Mouse (Mus musculus): ENCODE results near the gene Aurka.

Aurka gene

DNA sequence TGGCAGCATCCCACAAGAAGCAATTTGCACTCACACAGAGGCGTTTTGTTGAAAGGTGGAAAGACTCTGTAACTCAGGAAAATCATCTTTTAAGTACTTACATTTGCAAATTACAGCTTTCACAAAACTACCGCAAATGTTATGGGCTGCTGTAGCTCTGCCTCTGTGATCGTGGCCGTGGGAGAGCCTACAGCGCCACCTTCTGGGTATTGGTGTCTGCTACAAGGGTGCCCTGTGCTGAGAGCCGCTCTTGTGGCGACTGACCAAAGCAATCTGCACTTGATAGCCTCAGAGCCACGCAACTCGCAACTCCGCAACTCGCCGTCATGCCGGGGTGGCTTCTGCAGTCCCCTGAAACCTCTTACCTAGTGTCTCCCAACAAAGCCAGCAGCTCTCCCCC, 41.2 kb downstream of the Aurka start:
- DNase-seq (ENCODE audit: low spot score in 2 of 2): peak in 1 of 2 experiments; percentile 85

GRCm38 (mm10) chr2:172328248-172328647, 42.1 kb downstream of the Aurka start:
- DNase-seq (ENCODE audit: low spot score in 2 of 2): no peak

DNA sequence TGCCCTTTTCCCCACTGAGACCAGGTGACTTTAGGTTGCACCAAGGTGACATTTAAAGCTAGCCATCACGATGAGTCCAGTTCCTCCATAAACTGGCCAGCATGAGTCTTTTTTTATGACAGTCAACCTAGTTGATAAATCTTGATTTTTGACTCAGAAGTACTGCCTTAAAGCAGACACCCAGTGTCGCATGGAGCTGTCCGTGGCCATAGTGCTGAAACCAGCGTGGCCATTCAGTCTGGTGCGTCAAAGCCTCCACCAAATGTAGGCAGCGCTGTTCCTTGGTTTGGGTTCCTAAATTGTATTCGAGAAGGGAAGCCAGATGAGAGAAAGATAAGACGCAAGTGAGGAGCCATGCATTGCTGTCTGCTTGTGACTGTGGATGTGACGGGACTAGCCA, 49.5 kb downstream of the Aurka start:
- DNase-seq (ENCODE audit: low spot score in 2 of 2): no peak

- DNase-seq (ENCODE audit: low spot score in 2 of 2): no peak
These were observed 58.6 kb downstream of the Aurka start for GRCm38 (mm10) chr2:172311731-172312130.

DNA sequence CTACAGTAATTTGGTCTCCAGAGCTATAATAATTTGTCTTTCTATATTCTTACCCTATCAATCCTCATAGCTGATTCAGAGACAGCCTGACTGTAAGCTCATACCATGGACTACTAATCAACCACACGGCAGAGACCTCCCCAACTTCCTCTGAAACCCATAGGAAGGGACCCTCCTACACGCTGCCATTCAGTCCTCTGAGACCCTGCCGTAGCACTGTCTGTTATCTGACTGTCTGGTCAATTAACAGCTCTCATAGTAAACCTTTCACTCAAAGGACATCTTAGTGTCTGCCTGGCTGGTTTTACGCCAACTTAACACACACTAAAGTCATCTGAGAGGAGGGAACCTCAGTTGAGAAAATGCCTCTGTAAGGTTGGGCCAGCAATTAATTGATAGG, 63.8 kb downstream of the Aurka start:
- no peak for DNase-seq (ENCODE audit: low spot score in 2 of 2)

Data from left cerebral cortex, adult 9 months (tissue).